Mouse (Mus musculus): ENCODE data around the gene Tgfbr1. TPM values are rescaled to one million over a fixed set of nuclear protein-coding genes. Genes with fewer than 3 reads are reported as not detected.

Gene Tgfbr1
- total and polyA plus RNA-seq, 3 experiments: 5.1 to 14.2 (median 13.8) TPM

DNA sequence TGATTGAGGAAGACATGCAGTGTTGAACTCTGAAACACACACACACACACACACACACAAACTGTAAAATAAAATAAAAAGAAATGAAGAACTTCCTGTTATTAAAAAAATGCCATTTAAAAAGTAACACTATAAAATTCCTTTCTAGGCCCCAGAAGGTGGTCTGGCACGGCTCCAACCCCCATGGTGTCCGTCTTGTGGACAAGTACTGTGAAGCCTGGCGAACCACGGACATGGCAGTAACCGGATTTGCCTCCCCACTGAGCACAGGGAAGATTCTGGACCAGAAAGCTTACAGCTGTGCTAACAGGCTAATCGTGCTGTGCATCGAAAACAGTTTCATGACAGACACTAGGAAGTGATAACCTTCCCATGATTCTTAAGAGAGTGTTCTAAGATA, 41.1 kb upstream of the Tgfbr1 start:
- DNase-seq: no peak
- Histone ChIP-seq H3K4me3 (no peak overlapping the region), H3K9ac (ENCODE audit: low read depth, low read length) (no peak overlapping the region), H3K27me3 (ENCODE audit: control insufficient read depth, insufficient read depth, low read length) (no peaks in the 10 kb centered on the region), H3K27ac (no peak overlapping the region), H3K36me3 (ENCODE audit: control insufficient read depth, insufficient read depth, low read length) (no peaks in the 10 kb centered on the region), H3K4me1 (ENCODE audit: control insufficient read depth, insufficient read depth, low read length) (peaks cover 16% of the 10 kb centered on the region), H3K79me2 (replicated peaks; ENCODE audit: control insufficient read depth, insufficient read depth, low read length) (no peaks in the 10 kb centered on the region)
- TF ChIP-seq EP300 (IDR thresholded peaks at IDR 0.05; ENCODE audit: insufficient read depth, low read depth, low read length) (no peak), POLR2A (IDR thresholded peaks at IDR 0.05; ENCODE audit: insufficient read depth, low read depth, low read length) (no peak), CTCF (IDR thresholded peaks at IDR 0.05) (no peak)
- intact Hi-C loops (cut with DNase I): loop anchor here (5.0 kb wide), 1 partner anchor 90 kb away; no protein-coding TSS in a partner anchor
- WGBS: 79% methylated on average over 7 of the region's 7 CpGs

DNA sequence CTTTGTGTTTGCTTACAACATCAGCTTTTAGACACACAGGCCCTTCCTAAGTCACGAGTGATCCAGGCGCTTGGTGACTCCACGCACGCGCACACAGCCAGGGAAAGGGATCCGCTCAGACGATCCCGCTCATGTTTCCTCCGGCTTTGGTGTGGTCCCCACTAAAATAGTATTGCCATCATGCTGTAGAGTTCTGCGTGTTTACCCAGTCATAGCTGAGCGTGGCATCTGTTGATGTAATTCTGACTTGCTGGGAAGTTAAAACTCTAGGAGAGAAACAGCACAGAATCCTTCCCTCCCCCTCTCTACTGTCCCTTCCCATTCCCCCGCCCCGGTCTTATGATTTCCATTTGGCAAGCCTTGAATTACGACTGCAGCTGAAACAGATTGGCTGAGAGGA, 40.3 kb upstream of the Tgfbr1 start:
- no peak for TF ChIP-seq CTCF (IDR thresholded peaks at IDR 0.05)
- no peak for TF ChIP-seq POLR2A (IDR thresholded peaks at IDR 0.05; ENCODE audit: insufficient read depth, low read depth, low read length)
- TF ChIP-seq EP300 (IDR thresholded peaks at IDR 0.05; ENCODE audit: insufficient read depth, low read depth, low read length): no peak
- DNase-seq: no peak
- Histone ChIP-seq H3K4me1 (ENCODE audit: control insufficient read depth, insufficient read depth, low read length) (peaks cover 16% of the 10 kb centered on the region), H3K27me3 (ENCODE audit: control insufficient read depth, insufficient read depth, low read length) (no peaks in the 10 kb centered on the region), H3K36me3 (ENCODE audit: control insufficient read depth, insufficient read depth, low read length) (no peaks in the 10 kb centered on the region), H3K9ac (ENCODE audit: low read depth, low read length) (no peak overlapping the region), H3K79me2 (replicated peaks; ENCODE audit: control insufficient read depth, insufficient read depth, low read length) (no peaks in the 10 kb centered on the region), H3K4me3 (no peak overlapping the region), H3K27ac (no peak overlapping the region)
- intact Hi-C loops (cut with DNase I): loop anchor here (5.0 kb wide), 1 partner anchor 90 kb away; no protein-coding TSS in a partner anchor
- 78% methylated on average over 14 of the region's 14 CpGs for WGBS

DNA sequence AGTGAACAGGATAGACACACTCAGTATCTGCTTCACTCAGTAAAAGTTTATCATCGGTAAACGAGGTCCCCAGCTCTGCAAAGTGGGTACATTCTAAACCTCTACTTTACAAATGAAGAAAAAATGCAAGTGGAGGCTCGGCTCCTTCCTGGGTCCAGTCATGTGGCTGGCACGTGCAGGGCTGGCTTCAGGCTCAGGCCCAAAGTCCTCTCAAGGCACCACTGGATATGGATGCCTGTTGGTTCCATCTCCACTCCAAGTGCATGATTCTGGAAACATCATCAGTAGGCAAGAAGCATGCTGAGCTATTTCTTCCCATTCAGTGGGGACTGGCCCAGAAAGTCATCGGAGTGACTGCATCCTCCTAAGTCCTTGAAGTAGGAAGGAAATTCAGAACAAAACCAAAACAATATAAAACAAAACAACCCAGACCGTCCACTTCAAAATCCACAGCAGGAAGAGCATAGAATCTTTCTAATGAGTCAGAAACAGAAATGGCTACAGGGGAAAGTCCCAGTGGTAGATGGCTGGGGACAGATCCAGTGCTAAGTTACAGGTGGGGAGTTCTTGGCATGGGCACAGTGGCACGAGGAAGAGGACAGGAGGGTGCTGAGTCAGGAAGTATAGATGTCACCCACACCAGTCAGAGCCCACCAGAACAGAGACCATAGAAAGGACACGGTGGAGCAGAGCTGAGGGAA, 39.2 kb upstream of the Tgfbr1 start:
- no peak for TF ChIP-seq CTCF (IDR thresholded peaks at IDR 0.05)
- TF ChIP-seq POLR2A (IDR thresholded peaks at IDR 0.05; ENCODE audit: insufficient read depth, low read depth, low read length): no peak
- TF ChIP-seq EP300 (IDR thresholded peaks at IDR 0.05; ENCODE audit: insufficient read depth, low read depth, low read length): no peak
- intact Hi-C loops (cut with DNase I): loop anchor here (5.0 kb wide), 1 partner anchor 88 kb away; no protein-coding TSS in a partner anchor
- 62% methylated on average over 8 of the region's 8 CpGs for WGBS
- no peak overlapping the region; the same call in 1 of the 2 replicates for H3K27ac ChIP-seq
- H3K79me2 ChIP-seq (replicated peaks; ENCODE audit: control insufficient read depth, insufficient read depth, low read length): no peaks in the 10 kb centered on the region
- no peaks in the 10 kb centered on the region for H3K27me3 ChIP-seq (ENCODE audit: control insufficient read depth, insufficient read depth, low read length)
- no peak overlapping the region for H3K4me3 ChIP-seq
- H3K36me3 ChIP-seq (ENCODE audit: control insufficient read depth, insufficient read depth, low read length): no peaks in the 10 kb centered on the region
- H3K4me1 ChIP-seq (ENCODE audit: control insufficient read depth, insufficient read depth, low read length): peaks cover 16% of the 10 kb centered on the region
- DNase-seq: no peak
- H3K9ac ChIP-seq (ENCODE audit: low read depth, low read length): no peak overlapping the region

DNA sequence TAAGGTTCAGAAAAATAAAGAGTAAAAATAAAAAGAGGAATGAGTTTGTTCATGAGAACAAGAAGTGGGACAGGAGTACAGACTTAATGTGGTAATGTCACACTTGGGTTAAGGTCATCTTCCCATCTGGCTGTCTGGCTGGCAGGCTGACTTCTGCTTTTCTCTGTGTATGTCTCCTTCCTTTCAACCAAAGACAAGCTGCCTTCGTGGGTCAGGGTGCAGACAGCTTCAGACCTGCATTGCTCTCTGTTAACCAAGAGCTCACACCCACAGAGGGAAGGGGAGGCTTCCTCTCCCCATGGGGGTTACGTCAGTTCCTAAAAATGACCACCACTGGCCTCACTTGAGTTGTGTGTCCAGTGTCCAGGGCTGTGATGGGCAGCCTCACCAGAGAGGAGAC, 37.6 kb upstream of the Tgfbr1 start:
- H3K9ac ChIP-seq (ENCODE audit: low read depth, low read length): no peak overlapping the region
- no peak overlapping the region for H3K4me3 ChIP-seq
- TF ChIP-seq CTCF (IDR thresholded peaks at IDR 0.05) (no peak), EP300 (IDR thresholded peaks at IDR 0.05; ENCODE audit: insufficient read depth, low read depth, low read length) (no peak), POLR2A (IDR thresholded peaks at IDR 0.05; ENCODE audit: insufficient read depth, low read depth, low read length) (no peak)
- intact Hi-C loops (cut with DNase I): no loop called here
- H3K4me1 ChIP-seq (ENCODE audit: control insufficient read depth, insufficient read depth, low read length): peaks cover 14% of the 10 kb centered on the region
- H3K79me2 ChIP-seq (replicated peaks; ENCODE audit: control insufficient read depth, insufficient read depth, low read length): no peaks in the 10 kb centered on the region
- H3K27me3 ChIP-seq (ENCODE audit: control insufficient read depth, insufficient read depth, low read length): no peaks in the 10 kb centered on the region
- H3K27ac ChIP-seq: no peak overlapping the region
- WGBS: 34% methylated on average over 2 of the region's 2 CpGs
- H3K36me3 ChIP-seq (ENCODE audit: control insufficient read depth, insufficient read depth, low read length): no peaks in the 10 kb centered on the region
- DNase-seq: peak in 1 of 2 experiments; percentile 48

DNA sequence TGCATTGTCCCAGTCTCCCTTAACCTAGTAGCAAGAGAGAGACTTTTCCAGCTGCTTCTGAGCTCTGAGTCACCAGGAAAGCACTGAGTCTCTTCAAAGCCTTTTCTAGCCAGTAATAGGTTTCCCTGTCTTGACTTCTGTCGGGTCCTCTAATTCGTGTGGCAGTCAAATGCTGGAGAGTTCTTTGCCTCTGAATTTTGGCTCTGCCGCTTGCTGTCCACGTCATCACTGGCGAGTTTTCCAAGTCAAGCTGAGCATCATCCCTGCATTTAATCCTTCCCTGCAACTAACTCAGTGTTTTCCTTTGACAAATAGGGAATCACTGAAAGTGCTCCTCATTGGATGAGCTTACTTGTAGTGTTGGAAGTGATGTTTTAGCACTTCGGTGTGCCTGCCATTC, 36.6 kb upstream of the Tgfbr1 start:
- Histone ChIP-seq H3K4me3 (no peak overlapping the region), H3K79me2 (replicated peaks; ENCODE audit: control insufficient read depth, insufficient read depth, low read length) (no peaks in the 10 kb centered on the region), H3K27me3 (ENCODE audit: control insufficient read depth, insufficient read depth, low read length) (no peaks in the 10 kb centered on the region), H3K9ac (ENCODE audit: low read depth, low read length) (no peak overlapping the region), H3K27ac (no peak overlapping the region; the same call in 1 of the 2 replicates), H3K36me3 (ENCODE audit: control insufficient read depth, insufficient read depth, low read length) (no peaks in the 10 kb centered on the region), H3K4me1 (ENCODE audit: control insufficient read depth, insufficient read depth, low read length) (peaks cover 10% of the 10 kb centered on the region)
- peak in 1 of 2 experiments; percentile 48 for DNase-seq
- WGBS: 46% methylated on average over 6 of the region's 6 CpGs
- TF ChIP-seq EP300 (IDR thresholded peaks at IDR 0.05; ENCODE audit: insufficient read depth, low read depth, low read length) (no peak), POLR2A (IDR thresholded peaks at IDR 0.05; ENCODE audit: insufficient read depth, low read depth, low read length) (no peak), CTCF (IDR thresholded peaks at IDR 0.05) (no peak)
- intact Hi-C loops (cut with DNase I): no loop called here

DNA sequence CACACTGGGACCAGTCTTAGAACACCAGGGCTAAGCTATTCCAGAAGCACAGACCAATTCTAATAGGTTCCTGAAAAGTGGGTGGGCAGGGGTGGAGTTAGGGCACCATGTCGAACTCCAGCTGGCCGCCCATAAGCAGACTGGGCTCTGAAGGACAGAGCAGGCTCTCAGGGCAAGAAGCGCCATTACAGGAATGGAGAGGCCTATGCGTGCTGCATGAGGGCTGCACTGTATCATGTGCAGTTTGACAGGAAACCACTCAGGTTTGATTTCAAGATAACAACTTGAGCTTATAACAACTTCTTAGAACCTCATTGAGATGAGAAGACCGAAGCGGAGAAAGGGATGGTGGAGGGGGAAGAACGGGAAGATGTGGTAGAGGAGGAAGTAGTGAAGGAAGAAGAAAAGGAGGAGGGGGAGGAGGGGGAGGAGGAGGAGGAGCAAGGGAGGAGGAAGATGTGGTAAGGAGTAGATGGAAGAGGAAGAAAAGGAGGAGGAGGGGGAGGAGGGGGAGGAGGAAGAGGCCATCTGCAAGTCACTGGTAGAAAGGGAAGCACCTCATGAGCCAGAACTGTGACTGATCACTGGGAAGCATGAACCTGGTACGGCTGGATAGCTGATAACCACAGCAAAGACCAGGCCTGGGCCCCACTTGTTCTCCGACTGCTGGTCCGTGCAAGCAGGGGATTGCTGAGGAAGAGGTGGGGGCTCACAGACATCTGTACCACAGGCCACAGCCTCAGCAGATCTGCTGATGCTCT, 33.3 kb upstream of the Tgfbr1 start:
- WGBS: 77% methylated on average over 10 of the region's 10 CpGs
- intact Hi-C loops (cut with DNase I): no loop called here
- Histone ChIP-seq H3K4me3 (no peak overlapping the region), H3K27ac (no peak overlapping the region), H3K79me2 (replicated peaks; ENCODE audit: control insufficient read depth, insufficient read depth, low read length) (no peaks in the 10 kb centered on the region), H3K36me3 (ENCODE audit: control insufficient read depth, insufficient read depth, low read length) (no peaks in the 10 kb centered on the region), H3K27me3 (ENCODE audit: control insufficient read depth, insufficient read depth, low read length) (no peaks in the 10 kb centered on the region), H3K9ac (ENCODE audit: low read depth, low read length) (no peak overlapping the region), H3K4me1 (ENCODE audit: control insufficient read depth, insufficient read depth, low read length) (peaks cover 6% of the 10 kb centered on the region)
- DNase-seq: no peak
- no peak for TF ChIP-seq POLR2A (IDR thresholded peaks at IDR 0.05; ENCODE audit: insufficient read depth, low read depth, low read length)
- TF ChIP-seq EP300 (IDR thresholded peaks at IDR 0.05; ENCODE audit: insufficient read depth, low read depth, low read length): no peak
- TF ChIP-seq CTCF (IDR thresholded peaks at IDR 0.05): no peak

Measured in heart, adult 2 months (tissue).